Mouse (Mus musculus) heart, postnatal 0 days (tissue): ENCODE measurements around the gene Ppt2. TPM values are rescaled to one million over a fixed set of nuclear protein-coding genes. Genes with fewer than 3 reads are reported as not detected.

Experiments
- ATAC-seq: fragments of 200-750 bp; cut with Nextera tagmentation; 2 replicates; pipeline ENCODE4 v1.8.0; 2017; ENCODE audit warnings: low read depth, moderate number of reproducible peaks, moderate library complexity; ENCODE audit not compliant: insufficient read depth
- DNase-seq: peaks from one replicate; pipeline ENCODE4 v3.0.0-alpha.2; 2016; ENCODE audit warnings: low spot score
- H3K27ac ChIP-seq: fragments of 300-500 bp; sonication (generic); 2 replicates; pipeline ENCODE4 v1.5.1; 2014; ENCODE audit warnings: low read depth, mild to moderate bottlenecking
- H3K27me3 ChIP-seq: fragments of 300-500 bp; sonication (generic); 2 replicates; pipeline ENCODE4 v1.6.1; 2014; ENCODE audit warnings: low read length, mixed read lengths; ENCODE audit not compliant: control insufficient read depth, insufficient read depth
- H3K36me3 ChIP-seq: fragments of 300-500 bp; sonication (generic); replicated peaks from 2 replicates; pipeline ENCODE4 v1.6.1; 2014; ENCODE audit warnings: low read length, mixed read lengths; ENCODE audit not compliant: control insufficient read depth, insufficient read depth
- H3K4me1 ChIP-seq: fragments of 300-500 bp; sonication (generic); 2 replicates; pipeline ENCODE4 v1.6.1; 2014; ENCODE audit warnings: antibody characterized with exemption; ENCODE audit not compliant: control insufficient read depth, insufficient read depth
- H3K4me2 ChIP-seq: fragments of 300-500 bp; sonication (generic); 2 replicates; pipeline ENCODE4 v1.6.1; 2014; ENCODE audit warnings: low read depth, mild to moderate bottlenecking, low read length, moderate library complexity
- H3K4me3 ChIP-seq: fragments of 300-500 bp; sonication (generic); 2 replicates; pipeline ENCODE4 v1.5.1; 2014; ENCODE audit warnings: low read depth, low read length
- H3K9ac ChIP-seq: fragments of 300-500 bp; sonication (generic); replicated peaks from 2 replicates; pipeline ENCODE4 v1.6.1; 2014; ENCODE audit warnings: low read depth, low read length, mixed read lengths
- H3K9me3 ChIP-seq: fragments of 300-500 bp; sonication (generic); replicated peaks from 2 replicates; pipeline ENCODE4 v1.6.1; 2016; ENCODE audit warnings: low read length; ENCODE audit not compliant: control insufficient read depth
- CTCF ChIP-seq: IDR thresholded peaks from 2 replicates; pipeline ENCODE4 v1.5.1; 2016; ENCODE audit warnings: antibody characterized with exemption, control low read depth, low read depth
- EP300 ChIP-seq: IDR thresholded peaks from 2 replicates; pipeline ENCODE4 v1.6.1; 2016; ENCODE audit warnings: antibody characterized with exemption, low read depth
- WGBS: fragments of 180-500 bp; shearing (Covaris S2); extraction: QIAGEN DNeasy Blood & Tissue Kit; methylation state at CpG from one replicate; pipeline ENCODE4 v1.1.7; 2014; 5-methylcytosine and 5-hydroxymethylcytosine counted together
- polyA plus RNA-seq: library from polyadenylated mRNA; unstranded; fragments of >200 nt; fragmentation: Nextera tagmentation; extraction: Ambion mirVana; gene quantifications from 2 replicates; pipeline ENCODE4 v1.2.1, GENCODE M21; 2015
- total RNA-seq: library from RNA; depleted of rRNA; stranded (reverse); fragments of >200 nt; gene quantifications from 2 replicates; pipeline ENCODE4 v1.2.3, GENCODE M21; 2014; ENCODE audit warnings: low replicate concordance

Gene Ppt2
- total and polyA plus RNA-seq, 2 experiments from 2014 or later: 25.7 to 37.4 TPM

DNA sequence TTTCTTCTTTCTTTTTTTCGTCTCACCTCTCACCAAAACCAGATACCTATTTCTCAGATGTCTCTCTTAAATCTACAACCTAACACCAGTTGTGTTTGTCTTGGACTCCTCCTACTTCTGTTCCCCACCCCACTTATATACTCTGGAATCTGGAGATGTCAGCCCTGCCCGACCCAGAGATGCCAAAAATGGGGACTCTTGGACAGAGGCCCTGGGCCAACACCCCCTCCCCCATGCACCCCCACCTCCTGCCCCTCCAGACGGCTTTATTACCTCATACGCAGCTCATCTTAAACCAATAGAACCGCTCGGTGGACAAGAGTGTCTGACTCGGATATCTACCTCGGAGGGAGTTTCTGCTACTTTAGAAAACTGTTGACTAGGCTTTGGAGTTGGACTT is 32.2 kb downstream of the Ppt2 start:
- Histone ChIP-seq H3K4me2 (no peak overlapping the region), H3K27me3 (no peaks in the 10 kb centered on the region), H3K4me1 (peaks cover 20% of the 10 kb centered on the region), H3K9ac (no peak overlapping the region), H3K4me3 (no peak overlapping the region), H3K36me3 (peaks cover 36% of the 10 kb centered on the region), H3K27ac (no peak overlapping the region), H3K9me3 (no peaks in the 10 kb centered on the region)
- TF ChIP-seq CTCF: no peak
- no peak for TF ChIP-seq EP300
- 66% methylated on average over 8 of the region's 8 CpGs for WGBS
- no peak for DNase-seq
- no peak for ATAC-seq

DNA sequence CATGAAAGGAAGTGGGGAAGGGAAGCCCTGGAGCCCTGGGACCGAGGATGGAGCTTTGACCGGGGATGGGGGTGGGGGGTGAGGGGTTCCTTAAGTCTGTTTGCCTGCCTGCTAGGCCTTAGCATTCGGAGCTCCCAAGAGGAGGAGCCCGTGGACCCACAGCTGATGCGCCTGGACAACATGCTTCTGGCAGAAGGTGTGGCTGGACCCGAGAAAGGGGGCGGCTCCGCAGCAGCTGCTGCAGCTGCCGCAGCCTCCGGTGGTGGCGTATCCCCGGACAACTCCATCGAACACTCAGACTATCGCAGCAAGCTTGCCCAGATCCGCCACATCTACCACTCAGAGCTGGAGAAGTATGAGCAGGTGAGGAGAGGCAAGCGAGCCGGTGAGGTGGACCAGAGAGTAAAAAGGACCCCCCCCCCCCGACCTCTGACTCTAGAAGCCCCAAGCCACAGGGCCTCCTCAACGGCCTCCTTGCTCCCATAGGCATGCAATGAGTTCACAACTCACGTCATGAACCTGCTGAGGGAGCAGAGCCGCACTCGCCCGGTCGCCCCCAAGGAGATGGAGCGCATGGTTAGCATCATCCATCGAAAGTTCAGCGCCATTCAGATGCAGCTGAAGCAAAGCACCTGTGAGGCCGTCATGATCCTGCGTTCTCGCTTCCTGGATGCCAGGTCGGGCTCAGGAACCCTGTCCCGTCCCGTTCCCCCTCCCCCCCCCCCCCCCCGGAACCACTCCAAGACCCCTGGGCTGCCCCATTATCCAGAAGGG is 34.4 kb downstream of the Ppt2 start:
- no peaks in the 10 kb centered on the region for H3K9me3 ChIP-seq
- ATAC-seq (no peak), DNase-seq (no peak)
- H3K9ac ChIP-seq: peak overlapping the region; percentile 91; the same call in 1 of the 2 replicates
- TF ChIP-seq EP300: no peak
- TF ChIP-seq CTCF: no peak
- peak overlapping the region; percentile 79 for H3K4me2 ChIP-seq
- H3K4me1 ChIP-seq: peaks cover 26% of the 10 kb centered on the region
- peaks cover 24% of the 10 kb centered on the region for H3K36me3 ChIP-seq
- H3K27ac ChIP-seq: peak overlapping the region; percentile 93
- no peaks in the 10 kb centered on the region for H3K27me3 ChIP-seq
- WGBS: 58% methylated on average over 33 of the region's 34 CpGs
- H3K4me3 ChIP-seq: peak overlapping the region; percentile 87

DNA sequence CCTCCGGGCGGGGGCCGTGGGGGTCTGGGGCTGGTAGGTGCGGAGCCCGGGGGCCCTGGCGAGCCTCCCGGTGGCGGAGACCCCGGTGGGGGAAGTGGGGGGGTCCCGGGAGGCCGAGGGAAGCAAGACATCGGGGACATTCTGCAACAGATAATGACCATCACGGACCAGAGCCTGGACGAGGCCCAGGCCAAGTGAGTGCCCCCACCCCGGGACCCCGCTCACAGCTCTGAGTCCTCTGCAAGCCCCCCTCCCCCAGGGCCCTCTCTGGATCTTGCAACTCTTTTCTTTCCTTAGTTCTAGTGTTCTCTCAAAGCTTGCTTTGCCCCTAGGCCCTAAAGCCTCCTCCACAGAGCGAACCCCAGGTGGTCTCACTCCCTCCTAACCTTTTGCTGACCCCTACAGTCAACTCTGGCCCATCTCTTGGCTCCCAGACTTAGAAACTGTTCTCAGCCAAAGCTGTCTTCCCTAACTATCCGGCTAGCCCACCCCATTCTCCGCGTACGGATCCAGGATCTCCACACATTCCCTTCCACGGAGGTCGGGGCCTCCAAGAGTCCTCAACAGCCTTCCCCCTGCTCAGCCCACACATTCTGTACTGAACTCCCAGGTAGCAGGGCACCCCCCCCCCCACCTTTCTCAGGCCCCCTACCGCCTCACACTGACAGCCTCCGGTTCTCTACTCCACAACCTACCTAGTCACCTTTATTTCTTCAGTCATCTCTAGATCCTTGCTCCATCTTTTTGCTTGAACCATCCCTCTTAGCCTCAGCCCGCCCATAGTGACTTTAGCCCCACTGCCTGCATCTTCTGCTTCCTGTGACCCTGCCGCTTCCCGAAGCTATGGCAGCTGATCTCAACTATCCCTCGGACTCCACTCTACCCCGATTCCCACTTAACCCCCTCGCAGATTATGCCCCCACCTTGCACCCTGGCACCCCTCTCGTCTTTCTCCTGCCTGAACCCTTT is 35.4 kb downstream of the Ppt2 start:
- Histone ChIP-seq H3K9ac (peak overlapping the region; percentile 91), H3K27ac (peak overlapping the region; percentile 93), H3K4me1 (peaks cover 36% of the 10 kb centered on the region), H3K4me2 (peak overlapping the region; percentile 79), H3K36me3 (peaks cover 24% of the 10 kb centered on the region), H3K4me3 (peak overlapping the region; percentile 87), H3K9me3 (no peaks in the 10 kb centered on the region), H3K27me3 (no peaks in the 10 kb centered on the region)
- TF ChIP-seq EP300: no peak
- TF ChIP-seq CTCF: no peak
- WGBS: 1% methylated on average over 30 of the region's 32 CpGs
- DNase-seq (no peak), ATAC-seq (no peak)

DNA sequence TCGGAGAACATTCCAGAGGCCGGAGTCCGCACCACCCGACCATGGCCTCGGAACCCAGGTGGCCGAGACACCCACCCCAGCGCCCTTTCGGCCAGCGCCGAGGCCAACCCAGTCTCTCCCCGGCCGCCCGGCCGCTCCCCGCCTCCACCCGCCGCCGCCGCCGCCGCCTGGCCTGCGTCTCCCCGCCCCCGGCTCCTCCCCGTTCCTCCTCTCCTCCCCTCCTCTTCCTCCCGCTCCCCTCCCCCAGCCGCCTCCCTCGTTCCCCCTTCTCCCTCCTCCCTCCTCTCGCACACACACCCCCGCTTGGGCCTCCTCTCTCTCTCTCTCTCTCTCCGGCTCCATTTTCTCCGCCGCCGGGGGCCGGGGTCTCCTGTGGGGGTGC is 36.3 kb downstream of the Ppt2 start:
- DNase-seq (peak; percentile 95), ATAC-seq (peak; percentile 52)
- Histone ChIP-seq H3K4me2 (peak overlapping the region; percentile 79), H3K4me1 (peaks cover 31% of the 10 kb centered on the region), H3K4me3 (peak overlapping the region; percentile 87), H3K9ac (peak overlapping the region; percentile 91), H3K27me3 (no peaks in the 10 kb centered on the region), H3K27ac (peak overlapping the region; percentile 93), H3K36me3 (peaks cover 24% of the 10 kb centered on the region), H3K9me3 (no peaks in the 10 kb centered on the region)
- WGBS: 2% methylated on average over 22 of the region's 35 CpGs
- TF ChIP-seq EP300: no peak
- no peak for TF ChIP-seq CTCF
